Mouse (Mus musculus) gastrocnemius, adult 18-20 months (tissue): ENCODE measurements around the gene Pmpca. TPM values are rescaled to one million over a fixed set of nuclear protein-coding genes. Genes with fewer than 3 reads are reported as not detected.

ENCODE experiments used
- DNase-seq: peaks from one replicate; pipeline ENCODE4 v3.0.0; 2021; ENCODE audit warnings: low spot score
- total RNA-seq, 2 experiments: library from RNA; stranded (reverse); gene quantifications; 2 replicates each; pipeline ENCODE4 v1.2.3; 2021

The Pmpca gene
- total RNA-seq, 2 experiments from 2014 or later = 131 to 133 TPM

GRCm38 (mm10) chr2:26424541-26424940, 35.4 kb downstream of the Pmpca start:
- no peak for DNase-seq

- DNase-seq = no peak
Observed at GRCm38 (mm10) chr2:26429851-26430250, 40.7 kb downstream of the Pmpca start.

GRCm38 (mm10) chr2:26434791-26435572, 45.8 kb downstream of the Pmpca start:
- no peak for DNase-seq

- no peak for DNase-seq
Observed at GRCm38 (mm10) chr2:26437221-26437620, 48.1 kb downstream of the Pmpca start.

GRCm38 (mm10) chr2:26438373-26438772, 49.2 kb downstream of the Pmpca start:
- no peak for DNase-seq

- DNase-seq = no peak
Observed at GRCm38 (mm10) chr2:26439671-26440070, 50.5 kb downstream of the Pmpca start.

- DNase-seq = no peak
Observed at GRCm38 (mm10) chr2:26441261-26441660, 52.1 kb downstream of the Pmpca start.

GRCm38 (mm10) chr2:26441688-26442087, 52.5 kb downstream of the Pmpca start:
- peak; percentile 71 for DNase-seq

GRCm38 (mm10) chr2:26442843-26443242, 53.7 kb downstream of the Pmpca start:
- DNase-seq = no peak

- DNase-seq = no peak
Observed at GRCm38 (mm10) chr2:26443876-26444275, 54.7 kb downstream of the Pmpca start.

- no peak for DNase-seq
Observed at GRCm38 (mm10) chr2:26444368-26444767, 55.2 kb downstream of the Pmpca start.

- peak; percentile 100 for DNase-seq
Observed at GRCm38 (mm10) chr2:26444946-26445665, 56.0 kb downstream of the Pmpca start, which contains the start of gene Sec16a. Gene Sec16a, minus strand, starts transcription at chr2:26445216.

- DNase-seq = peak; percentile 91
Observed at GRCm38 (mm10) chr2:26445666-26446445, 56.7 kb downstream of the Pmpca start.

GRCm38 (mm10) chr2:26446671-26447070, 57.5 kb downstream of the Pmpca start:
- DNase-seq = no peak

Other genes starting within 250 kb of the Pmpca start
- not detected for gene Lhx3, start 181.1 kb upstream of the Pmpca start, total RNA-seq
- 1 to 10 TPM; 3.5 to 3.8 TPM for gene Qsox2, start 151.8 kb upstream of the Pmpca start, total RNA-seq
- gene Ccdc187, start 94.8 kb upstream of the Pmpca start, total RNA-seq = not detected
- gene Gpsm1, start 73.8 kb upstream of the Pmpca start, total RNA-seq = 1 to 10 TPM; 1.6 to 2.3 TPM
- 10 to 100 TPM; 21.3 to 23.0 TPM for gene Dnlz, start 37.2 kb upstream of the Pmpca start, total RNA-seq
- gene Card9, start 28.4 kb upstream of the Pmpca start, total RNA-seq = under 1 TPM; 0.47 to 0.82 TPM
- gene Snapc4, start 8.7 kb upstream of the Pmpca start, total RNA-seq = 1 to 10 TPM; 4.2 to 6.5 TPM
- gene Entr1, start within 50 bp of the Pmpca start, total RNA-seq = 10 to 100 TPM; 24.3 to 25.6 TPM
- gene Inpp5e, start 19.9 kb downstream of the Pmpca start, total RNA-seq = 1 to 10 TPM; 8.6 to 9.2 TPM
- 10 to 100 TPM; 23.5 to 24.8 TPM for gene Sec16a, start 55.9 kb downstream of the Pmpca start, total RNA-seq
- gene Notch1, start 127.3 kb downstream of the Pmpca start, total RNA-seq = 10 to 100 TPM in 1 of 2 experiments, 1 to 10 TPM in 1; 6.1 to 10.0 TPM
- 10 to 100 TPM; 19.6 to 34.7 TPM for gene Egfl7, start 190.7 kb downstream of the Pmpca start, total RNA-seq
- not detected for gene Gm20532, start 197.3 kb downstream of the Pmpca start, total RNA-seq
- 1 to 10 TPM; 6.3 to 7.5 TPM for gene Agpat2, start 215.1 kb downstream of the Pmpca start, total RNA-seq
- 1 to 10 TPM; 1.9 TPM for gene Fam69b, start 239.1 kb downstream of the Pmpca start, total RNA-seq